Mouse (Mus musculus) myocyte (in vitro differentiated cells): ENCODE data around the gene Ehbp1l1.
A peak's percentile ranks its signal among the peaks of the same experiment; 100 is the strongest.

Source experiments
- CEBPB ChIP-seq: IDR thresholded peaks from 2 replicates; pipeline ENCODE4 v1.6.1; 2011; ENCODE audit warnings: mild to moderate bottlenecking, moderate library complexity; ENCODE audit not compliant: poor library complexity, insufficient read depth, severe bottlenecking
- E2F4 ChIP-seq: IDR thresholded peaks from one replicate; pipeline ENCODE4 v1.6.1; 2011; ENCODE audit warnings: mild to moderate bottlenecking, control low read depth, moderate library complexity; ENCODE audit not compliant: insufficient read depth
- MAX ChIP-seq: IDR thresholded peaks from one replicate; pipeline ENCODE4 v1.6.1; 2011; ENCODE audit warnings: low read depth, mild to moderate bottlenecking, control low read depth
- MYOD1 ChIP-seq, 3 experiments: IDR thresholded peaks; one replicate each; pipeline ENCODE4 v1.6.1; 2011; ENCODE audit warnings: control low read depth in 2 of 3, low read depth in 2 of 3, mild to moderate bottlenecking in 2 of 3, moderate library complexity in 1 of 3; ENCODE audit not compliant: insufficient read length in 2 of 3, control insufficient read depth in 1 of 3
- POLR2A ChIP-seq: IDR thresholded peaks from one replicate; pipeline ENCODE4 v1.6.1; 2011; ENCODE audit warnings: low read depth, mild to moderate bottlenecking, control low read depth, moderate library complexity; ENCODE audit not compliant: insufficient read length
- POLR2AphosphoS2 ChIP-seq: IDR thresholded peaks from one replicate; pipeline ENCODE4 v1.6.1; 2011; ENCODE audit warnings: low read depth, control low read depth; ENCODE audit not compliant: insufficient read length
- REST ChIP-seq: IDR thresholded peaks from one replicate; pipeline ENCODE4 v1.6.1; 2011; ENCODE audit warnings: mild to moderate bottlenecking, control low read depth, moderate library complexity; ENCODE audit not compliant: insufficient read depth, insufficient read length
- SRF ChIP-seq: IDR thresholded peaks from one replicate; pipeline ENCODE4 v1.6.1; 2011; ENCODE audit warnings: low read depth; ENCODE audit not compliant: control insufficient read depth, insufficient read length
- TCF12 ChIP-seq: IDR thresholded peaks from one replicate; pipeline ENCODE4 v1.6.1; 2011; ENCODE audit warnings: mild to moderate bottlenecking, control low read depth; ENCODE audit not compliant: poor library complexity, insufficient read depth, severe bottlenecking
- TCF3 ChIP-seq: IDR thresholded peaks from one replicate; pipeline ENCODE4 v1.6.1; 2011; ENCODE audit warnings: low read depth, control low read depth; ENCODE audit not compliant: insufficient read length
- USF1 ChIP-seq: IDR thresholded peaks from one replicate; pipeline ENCODE4 v1.6.1; 2011; ENCODE audit warnings: low read depth, mild to moderate bottlenecking, control low read depth, moderate library complexity

DNA sequence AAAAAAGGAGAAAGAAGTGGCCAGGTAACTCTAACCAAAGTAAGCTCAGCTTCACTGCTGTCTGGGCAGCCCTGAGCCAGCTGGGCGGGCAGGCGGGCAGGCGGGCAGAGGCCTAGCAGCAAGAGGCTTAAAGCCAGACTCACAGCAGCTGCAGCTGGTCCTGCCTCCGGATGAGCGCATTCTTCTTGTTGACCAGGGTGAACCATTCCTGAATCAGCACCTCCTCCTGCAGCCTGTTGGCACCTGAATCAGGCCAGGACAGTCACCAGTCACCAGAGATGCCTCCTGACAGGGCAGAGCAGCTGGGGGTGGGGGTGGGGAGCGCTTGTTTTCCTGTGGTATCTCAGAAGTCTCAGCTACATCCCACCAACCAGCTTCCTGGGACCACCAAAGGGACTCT is 16.0 kb downstream of the Ehbp1l1 start:
- TF ChIP-seq POLR2A (no peak), MYOD1 (IDR thresholded peaks at IDR 0.05; ENCODE audit: control insufficient read depth in 1 of 3, insufficient read length in 2 of 3, low read depth in 2 of 3) (peak; percentile 9 to 90 (median 72)), TCF12 (no peak), USF1 (no peak), CEBPB (no peak), MAX (no peak), POLR2AphosphoS2 (no peak), SRF (no peak), REST (no peak), E2F4 (no peak), TCF3 (no peak)
